Mouse (Mus musculus) ES-E14 (cell line): ENCODE data around the gene Sorcs3. TPM values are rescaled to one million over a fixed set of nuclear protein-coding genes. Genes with fewer than 3 reads are reported as not detected.

Experiments used
- DNase-seq: peaks from one replicate; pipeline ENCODE4 v3.0.0-alpha.2; 2013; ENCODE audit warnings: low read depth, low spot score
- H3K27ac ChIP-seq: 2 replicates; pipeline ENCODE4 v1.5.1; 2012; ENCODE audit warnings: low read depth, mild to moderate bottlenecking, low read length, moderate library complexity, mixed read lengths; ENCODE audit not compliant: poor library complexity, insufficient read depth, severe bottlenecking
- H3K36me3 ChIP-seq: 2 replicates; pipeline ENCODE4 v1.6.1; 2012; ENCODE audit warnings: mild to moderate bottlenecking, low read length, moderate library complexity, mixed read lengths; ENCODE audit not compliant: control insufficient read depth, poor library complexity, insufficient read depth, severe bottlenecking
- H3K4me1 ChIP-seq, 2 experiments: fragments of 150-350 bp in 1 of 2; sonication (generic) in 1 of 2; 2 replicates each; pipeline ENCODE4 v1.6.1; 2012; ENCODE audit warnings: low read length in 2 of 2, mild to moderate bottlenecking in 1 of 2, mixed read lengths in 1 of 2; ENCODE audit not compliant: control insufficient read depth in 2 of 2, insufficient read depth in 2 of 2, poor library complexity in 1 of 2
- H3K4me3 ChIP-seq, 2 experiments: fragments of 150-350 bp in 1 of 2; sonication (generic) in 1 of 2; 2 replicates each; pipeline ENCODE4 v1.5.1; 2012; ENCODE audit warnings: low read length in 2 of 2, low read depth in 1 of 2, mild to moderate bottlenecking in 1 of 2, mixed read lengths in 1 of 2; ENCODE audit not compliant: insufficient read depth in 1 of 2, poor library complexity in 1 of 2, severe bottlenecking in 1 of 2
- H3K9ac ChIP-seq: 2 replicates; pipeline ENCODE4 v1.6.1; 2012; ENCODE audit warnings: low read depth, mild to moderate bottlenecking, low read length, mixed read lengths; ENCODE audit not compliant: poor library complexity, insufficient read depth, severe bottlenecking
- H3K9me3 ChIP-seq: fragments of 150-350 bp; sonication (generic); 2 replicates; pipeline ENCODE4 v1.6.1; 2012; ENCODE audit warnings: low read depth, mild to moderate bottlenecking, low read length; ENCODE audit not compliant: control insufficient read depth, insufficient read depth
- CHD2 ChIP-seq: IDR thresholded peaks from 2 replicates; pipeline ENCODE4 v1.6.1; 2014; ENCODE audit warnings: mild to moderate bottlenecking, low read depth, low read length, inconsistent platforms
- HCFC1 ChIP-seq: IDR thresholded peaks from 2 replicates; pipeline ENCODE4 v1.6.1; 2012; ENCODE audit warnings: low read length, inconsistent platforms, borderline replicate concordance; ENCODE audit not compliant: insufficient read depth
- MAFK ChIP-seq: IDR thresholded peaks from 2 replicates; pipeline ENCODE4 v1.6.1; 2014; ENCODE audit warnings: mild to moderate bottlenecking, low read depth, low read length, inconsistent platforms; ENCODE audit not compliant: insufficient read depth
- ZC3H11A ChIP-seq: IDR thresholded peaks from 2 replicates; pipeline ENCODE4 v1.6.1; 2012; ENCODE audit warnings: low read depth, mild to moderate bottlenecking, inconsistent platforms, low read length, borderline replicate concordance
- ZNF384 ChIP-seq: IDR thresholded peaks from 2 replicates; pipeline ENCODE4 v1.6.1; 2012; ENCODE audit warnings: low read depth, low read length, inconsistent platforms
- in situ Hi-C, 2 experiments: fragments of 600-800 bp; cut with MboI; formaldehyde crosslinking; loops; one replicate each; pipeline ENCODE4 v1.15.1; 2025; ENCODE audit warnings: low sequenced_read_pairs in 2 of 2, inconsistent platforms in 1 of 2; ENCODE audit not compliant: unreplicated experiment in 2 of 2
- total RNA-seq: library from RNA; depleted of rRNA; stranded (reverse); fragments of 300-350 nt; gene quantifications from 2 replicates; pipeline ENCODE4 v1.2.3, GENCODE M21; 2012

Sorcs3 gene
- total RNA-seq, 1 experiment: not detected

DNA sequence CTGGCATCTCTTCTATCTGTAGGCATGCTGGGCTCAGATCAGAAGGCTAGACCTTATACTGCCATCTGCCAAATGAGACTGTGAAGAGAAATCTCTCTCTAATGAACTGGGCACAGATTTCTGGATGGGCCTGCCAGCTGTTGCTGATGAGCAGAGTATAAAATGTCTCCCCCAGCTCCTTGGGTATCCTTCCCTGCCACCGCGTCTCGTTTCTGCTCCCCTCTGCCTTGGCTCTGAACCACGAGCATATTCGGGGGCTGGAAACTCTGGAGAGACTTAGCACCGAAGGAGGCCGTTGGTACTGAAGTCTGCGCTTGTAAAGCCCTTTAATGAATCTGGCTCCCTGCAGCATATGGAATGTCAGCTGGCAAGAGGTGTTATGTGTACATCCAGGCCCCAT, 74.4 kb downstream of the Sorcs3 start:
- H3K9ac ChIP-seq: no peak overlapping the region
- TF ChIP-seq ZC3H11A (no peak), MAFK (no peak)
- in situ Hi-C loops: no loop called here
- H3K36me3 ChIP-seq: no peaks in the 10 kb centered on the region
- H3K4me3 ChIP-seq: no peak overlapping the region
- H3K27ac ChIP-seq: no peak overlapping the region
- no peaks in the 10 kb centered on the region for H3K4me1 ChIP-seq
- H3K9me3 ChIP-seq: no peaks in the 10 kb centered on the region
- no peak for DNase-seq

DNA sequence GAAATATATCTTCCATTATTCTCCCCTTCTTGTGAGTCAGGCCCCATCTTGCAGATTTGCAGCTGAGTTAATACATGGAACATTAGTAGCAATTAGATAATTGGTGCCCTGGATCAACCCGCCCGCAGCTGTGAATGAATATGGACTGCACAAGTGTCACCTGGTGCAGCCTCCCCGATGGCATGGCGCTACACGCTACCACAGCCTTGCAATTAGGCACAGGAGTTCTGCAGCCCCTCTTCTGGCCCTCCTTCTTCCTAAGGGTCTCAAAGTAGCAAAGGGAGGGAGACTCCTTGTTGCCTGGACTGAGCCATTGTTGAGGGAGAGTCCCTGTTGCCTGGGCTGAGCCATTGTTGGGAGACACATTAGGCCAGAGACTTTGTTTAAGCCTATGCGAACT, 76.4 kb downstream of the Sorcs3 start:
- H3K4me3 ChIP-seq: no peak overlapping the region
- TF ChIP-seq ZNF384 (no peak), HCFC1 (no peak), MAFK (no peak), ZC3H11A (no peak), CHD2 (no peak)
- no peak for DNase-seq

DNA sequence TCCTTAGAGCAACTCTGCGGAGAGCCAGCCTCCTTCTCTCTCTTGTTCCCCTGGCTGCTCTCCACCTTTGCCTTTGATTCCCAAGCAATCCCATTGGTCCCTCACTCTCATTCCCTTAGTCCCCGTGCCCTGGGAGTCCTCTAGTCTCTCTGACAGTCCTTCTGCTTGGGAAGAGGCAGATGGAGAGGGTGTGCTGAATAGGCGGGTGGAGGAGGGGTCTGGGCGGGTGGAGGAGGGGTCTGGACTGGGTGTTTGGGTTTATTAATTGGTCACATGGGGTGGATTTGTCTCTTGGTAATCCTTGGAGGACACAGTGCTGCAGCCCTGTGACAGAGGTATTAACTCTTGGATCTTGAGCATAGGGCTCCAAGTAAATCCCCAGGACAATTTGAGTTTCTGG, 77.4 kb downstream of the Sorcs3 start:
- in situ Hi-C loops: no loop called here
- no peak overlapping the region for H3K27ac ChIP-seq
- no peaks in the 10 kb centered on the region for H3K4me1 ChIP-seq
- TF ChIP-seq ZNF384 (no peak), HCFC1 (no peak), CHD2 (no peak), ZC3H11A (no peak), MAFK (no peak)
- no peaks in the 10 kb centered on the region for H3K9me3 ChIP-seq
- H3K9ac ChIP-seq: no peak overlapping the region
- no peaks in the 10 kb centered on the region for H3K36me3 ChIP-seq
- no peak for DNase-seq
- H3K4me3 ChIP-seq: no peak overlapping the region

More for the DNA sequence above, 76.4 kb downstream of the Sorcs3 start:
- no peak overlapping the region for H3K27ac ChIP-seq
- no peaks in the 10 kb centered on the region for H3K9me3 ChIP-seq
- H3K9ac ChIP-seq: no peak overlapping the region
- H3K4me1 ChIP-seq: no peaks in the 10 kb centered on the region
- no peaks in the 10 kb centered on the region for H3K36me3 ChIP-seq
- in situ Hi-C loops: no loop called here

DNA sequence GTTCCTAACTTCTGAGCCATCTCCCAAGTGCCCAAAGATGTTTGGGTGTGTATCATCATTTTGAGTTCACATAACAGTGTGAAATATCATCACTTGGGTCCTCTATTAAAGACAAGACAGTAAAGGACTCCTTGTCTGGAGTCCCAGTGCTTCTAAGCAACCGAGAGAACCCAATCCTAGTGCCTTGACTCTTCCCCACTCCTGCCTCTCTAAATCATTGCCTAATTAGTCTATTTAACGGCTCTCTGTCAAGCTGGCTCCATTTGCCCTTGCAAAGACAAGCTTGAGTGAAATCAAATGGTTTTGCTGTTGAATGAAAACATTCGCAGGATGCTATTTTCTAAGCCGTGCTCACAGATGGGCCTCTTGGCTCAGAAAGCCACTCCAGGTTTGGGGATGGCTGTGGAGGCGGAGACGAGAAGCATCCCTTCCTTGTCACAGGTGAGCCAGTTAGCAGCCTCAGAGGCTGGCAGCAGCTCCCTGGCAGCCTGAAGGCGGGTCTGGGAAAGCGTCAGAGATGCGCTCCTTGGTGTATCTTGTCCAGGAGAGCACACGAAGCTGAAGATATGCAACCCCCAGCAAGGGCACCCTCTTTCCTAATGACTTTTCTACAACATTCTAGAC, 79.9 kb downstream of the Sorcs3 start:
- in situ Hi-C loops: no loop called here
- no peak overlapping the region for H3K4me3 ChIP-seq
- no peaks in the 10 kb centered on the region for H3K36me3 ChIP-seq
- no peaks in the 10 kb centered on the region for H3K9me3 ChIP-seq
- H3K27ac ChIP-seq: no peak overlapping the region
- no peak for TF ChIP-seq ZC3H11A
- TF ChIP-seq HCFC1: no peak
- no peak for TF ChIP-seq ZNF384
- TF ChIP-seq CHD2: no peak
- no peak for TF ChIP-seq MAFK
- no peaks in the 10 kb centered on the region for H3K4me1 ChIP-seq
- no peak overlapping the region for H3K9ac ChIP-seq
- DNase-seq: no peak

DNA sequence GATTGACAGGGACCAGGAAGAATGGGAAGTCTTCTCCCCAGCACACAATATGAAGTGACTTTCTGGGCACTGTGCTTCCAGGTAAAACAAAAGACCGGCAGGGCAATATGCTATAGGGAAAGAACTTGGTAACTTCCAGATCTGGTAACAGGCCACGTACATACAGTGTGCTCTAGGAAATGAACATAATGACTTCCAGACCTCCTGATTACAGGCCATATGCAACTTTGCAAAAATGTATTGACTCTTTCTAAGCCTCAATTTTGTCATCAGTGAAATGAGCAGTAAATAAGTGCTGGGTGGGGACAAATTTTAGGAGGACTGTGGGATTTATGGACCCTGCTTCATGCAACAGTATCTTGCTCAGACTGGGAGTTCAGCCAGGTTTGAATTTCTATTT, 88.4 kb downstream of the Sorcs3 start:
- no peaks in the 10 kb centered on the region for H3K9me3 ChIP-seq
- no peaks in the 10 kb centered on the region for H3K4me1 ChIP-seq
- no peak overlapping the region for H3K4me3 ChIP-seq
- in situ Hi-C loops: no loop called here
- no peak for DNase-seq
- no peak for TF ChIP-seq ZC3H11A
- TF ChIP-seq HCFC1: no peak
- TF ChIP-seq CHD2: no peak
- TF ChIP-seq ZNF384: no peak
- TF ChIP-seq MAFK: no peak
- no peak overlapping the region for H3K27ac ChIP-seq
- H3K36me3 ChIP-seq: no peaks in the 10 kb centered on the region
- H3K9ac ChIP-seq: no peak overlapping the region
